Mouse (Mus musculus): Measurements from ENCODE around the gene Dupd1.
A peak's percentile ranks its signal among the peaks of the same experiment; 100 is the strongest.

Dupd1 gene

DNA sequence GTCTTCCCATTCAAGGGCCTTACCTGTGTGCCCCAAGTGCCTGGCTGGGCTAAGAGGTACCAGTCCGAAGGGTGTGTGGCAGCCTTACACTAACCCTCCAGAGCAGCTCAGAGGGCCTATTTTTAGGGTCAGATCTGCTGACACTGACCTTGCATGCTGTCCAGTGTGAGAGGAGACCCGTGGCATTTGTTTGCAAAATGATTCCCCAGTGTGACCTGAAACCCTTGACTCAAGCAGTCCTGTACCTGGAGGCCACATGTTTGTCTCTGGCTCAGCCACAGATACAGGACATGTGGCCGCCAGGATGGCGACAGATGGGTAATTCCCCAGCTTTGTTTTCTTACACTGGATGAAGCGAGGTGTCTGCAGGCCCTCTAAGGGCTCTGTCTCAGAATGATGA is at the start of gene Dupd1:
Dupd1 (minus strand) TSS at position 91 of the 400 bp plus-strand sequence.
- DNase-seq (ENCODE audit: low read depth, low spot score), result no peak

DNA sequence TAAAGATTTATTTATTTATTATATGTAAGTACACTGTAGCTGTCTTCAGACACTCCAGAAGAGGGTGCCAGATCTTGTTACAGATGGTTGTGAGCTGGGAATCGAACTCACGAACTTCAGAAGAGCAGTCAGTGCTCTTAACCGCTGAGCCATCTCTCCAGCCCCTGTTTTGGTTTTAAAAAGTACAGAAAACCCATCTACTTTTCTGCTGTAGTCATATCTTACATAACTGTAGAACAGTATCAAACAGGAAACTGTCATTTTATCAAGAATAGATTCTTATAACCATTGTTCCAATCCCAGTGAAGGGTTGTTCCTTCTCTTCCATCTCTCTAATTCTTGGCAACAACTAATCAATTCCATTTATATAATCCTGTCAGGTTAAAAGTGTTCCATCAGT is 49.4 kb upstream of the Dupd1 start:
- no peak for DNase-seq (ENCODE audit: low read depth, low spot score)

DNA sequence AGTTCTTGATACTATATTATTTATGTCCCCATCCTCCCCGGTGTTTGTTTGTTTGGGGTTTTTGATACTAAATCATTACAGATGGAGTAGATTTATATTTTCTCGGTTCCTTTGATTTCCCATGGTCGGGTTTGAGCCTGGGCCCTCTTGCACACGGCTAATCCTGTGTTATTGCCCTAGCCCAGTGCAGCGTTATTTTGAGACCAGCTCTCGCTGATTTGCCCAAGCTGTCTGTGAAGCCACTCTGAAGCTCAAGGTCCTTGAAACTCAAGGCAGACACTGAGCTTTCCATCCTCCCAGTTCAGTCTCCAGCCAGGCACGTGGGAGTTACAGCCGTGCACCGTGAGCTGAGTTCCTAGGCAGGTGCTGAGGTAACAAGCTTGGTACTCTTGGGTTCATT is 47.2 kb upstream of the Dupd1 start:
- DNase-seq (ENCODE audit: low read depth, low spot score), result no peak

- DNase-seq (ENCODE audit: low read depth, low spot score), result no peak
Observed at GRCm38 (mm10) chr14:21753367-21753766, 39.0 kb upstream of the Dupd1 start.

DNA sequence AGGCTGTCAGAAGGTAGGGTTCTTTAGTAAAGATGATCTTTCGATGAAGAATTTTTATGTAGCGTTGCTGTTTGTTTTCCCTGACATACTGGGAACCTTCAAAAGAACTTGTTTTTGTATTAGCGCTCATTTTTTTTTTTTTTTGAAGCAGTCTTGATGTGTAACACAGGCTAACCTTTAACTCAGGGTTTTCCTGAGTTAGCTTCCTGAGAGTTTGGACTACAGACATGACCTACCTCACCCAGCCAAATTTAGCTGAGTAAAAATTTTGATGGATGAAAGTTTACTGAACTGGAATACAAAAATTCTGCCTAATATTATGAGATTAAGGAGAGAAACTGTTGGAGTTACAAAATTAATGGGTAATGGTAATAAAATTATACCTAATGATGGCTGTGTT is 38.0 kb upstream of the Dupd1 start:
- DNase-seq (ENCODE audit: low read depth, low spot score), result no peak

GRCm38 (mm10) chr14:21750881-21751542 is 36.6 kb upstream of the Dupd1 start, which contains the start of gene Dusp13:
TSS of gene Dusp13 (minus strand) at chr14:21751181.
- peak; percentile 45 for DNase-seq (ENCODE audit: low read depth, low spot score)

DNA sequence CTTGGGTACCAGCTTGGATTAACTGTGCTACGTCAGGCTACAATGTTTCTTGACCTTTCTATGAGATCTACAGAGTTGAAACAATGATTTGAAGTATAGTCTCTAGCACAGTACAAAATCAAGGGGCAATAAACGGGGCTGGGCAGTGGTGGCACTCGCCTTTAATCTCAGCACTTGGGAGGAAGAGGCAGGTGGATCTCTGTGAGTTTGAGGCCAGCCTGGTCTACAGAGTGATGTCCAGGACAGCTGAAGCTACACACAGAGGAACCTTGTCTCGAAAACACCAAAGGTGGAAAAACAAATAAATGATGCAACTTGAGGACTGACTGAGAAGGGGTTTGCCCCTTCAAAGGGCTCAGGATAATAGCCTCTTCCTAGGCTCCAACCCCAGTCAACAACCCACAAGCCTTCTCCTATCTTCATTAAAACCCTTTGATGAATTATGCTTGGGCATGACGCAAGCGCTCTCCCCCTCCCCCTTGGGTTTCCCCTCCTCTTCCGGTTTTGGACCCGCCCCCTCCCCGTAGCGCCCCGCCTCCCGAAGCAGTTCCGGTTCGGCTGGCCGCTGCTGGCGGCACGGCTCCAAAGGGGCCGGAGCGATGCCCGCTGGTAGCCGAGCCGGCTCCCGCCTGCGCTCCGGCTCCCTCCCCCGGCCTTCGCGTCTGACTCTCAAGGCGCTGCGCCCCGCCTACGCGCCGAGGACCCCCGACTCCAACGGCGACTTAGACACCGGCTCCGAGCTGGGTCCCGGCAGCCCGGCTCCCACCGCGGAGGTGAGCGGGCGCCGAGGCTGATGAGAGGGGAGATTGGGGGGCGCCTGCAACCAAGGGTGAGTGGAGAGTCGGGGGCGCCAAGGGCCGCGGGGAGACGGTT is 35.9 kb upstream of the Dupd1 start, which contains the start of gene Samd8:
Samd8 (plus strand) TSS at position 524 of the 873 bp plus-strand sequence.
- DNase-seq (ENCODE audit: low read depth, low spot score), result peak; percentile 78

GRCm38 (mm10) chr14:21748142-21748870 is 33.9 kb upstream of the Dupd1 start:
- peak; percentile 53 for DNase-seq (ENCODE audit: low read depth, low spot score)

DNA sequence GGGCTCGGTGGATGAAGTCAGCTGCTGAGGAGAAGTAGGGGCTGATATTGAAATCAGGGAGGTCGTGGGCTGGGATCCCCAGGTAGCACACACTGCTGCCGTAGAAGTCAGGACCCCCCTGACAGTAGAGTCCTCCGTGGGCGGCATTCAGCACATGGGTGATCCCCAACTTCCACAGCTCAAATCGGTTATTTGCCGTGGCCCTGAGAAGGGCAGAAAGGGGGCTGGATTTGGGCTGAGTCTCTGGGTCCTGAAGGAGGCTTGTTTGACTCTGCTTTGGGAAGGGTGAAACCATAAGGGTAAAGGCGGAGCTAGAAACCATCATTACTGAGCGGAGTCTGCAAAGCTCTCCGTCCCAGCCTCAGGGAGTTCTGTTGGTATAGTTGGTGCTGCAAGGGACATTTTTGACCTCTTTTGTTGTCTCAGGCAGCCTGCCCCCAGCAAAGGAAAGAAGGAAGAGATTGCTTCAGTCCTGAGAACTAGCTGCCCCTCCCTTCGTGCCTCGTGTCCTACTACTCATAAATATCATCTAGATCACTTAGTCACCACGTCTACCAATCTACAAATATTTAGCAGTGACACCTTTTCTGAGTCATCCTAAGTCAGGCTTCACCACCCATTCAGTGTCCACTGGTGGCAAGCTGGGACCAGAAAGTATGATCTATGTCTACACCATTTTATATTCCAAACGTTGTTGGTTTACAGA is 33.2 kb upstream of the Dupd1 start:
- DNase-seq (ENCODE audit: low read depth, low spot score), result no peak

GRCm38 (mm10) chr14:21746846-21747245 is 32.5 kb upstream of the Dupd1 start:
- DNase-seq (ENCODE audit: low read depth, low spot score), result no peak

GRCm38 (mm10) chr14:21746251-21746650 is 31.9 kb upstream of the Dupd1 start:
- DNase-seq (ENCODE audit: low read depth, low spot score), result no peak

GRCm38 (mm10) chr14:21745149-21745548 is 30.8 kb upstream of the Dupd1 start:
- DNase-seq (ENCODE audit: low read depth, low spot score), result no peak

DNA sequence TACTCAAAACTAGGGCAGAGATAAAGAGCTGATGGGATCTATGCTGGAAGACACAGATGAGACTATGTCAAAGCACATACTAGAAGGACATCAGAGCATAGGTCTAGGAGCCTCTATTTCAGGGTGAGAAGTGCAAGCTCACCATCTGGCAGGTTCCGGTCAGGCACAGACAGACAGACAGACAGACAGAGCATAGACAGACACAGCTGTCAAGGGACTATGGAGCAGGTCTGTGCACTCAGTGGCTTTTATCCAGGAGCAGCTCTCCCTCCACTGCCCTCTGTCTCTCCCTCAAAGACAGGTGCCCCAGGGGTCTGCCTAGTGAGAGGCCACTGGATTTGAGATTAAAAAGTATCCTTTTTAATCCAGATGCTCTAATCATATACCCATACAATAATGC is 29.8 kb upstream of the Dupd1 start:
- DNase-seq (ENCODE audit: low read depth, low spot score), result no peak

GRCm38 (mm10) chr14:21742441-21742840 is 28.1 kb upstream of the Dupd1 start:
- no peak for DNase-seq (ENCODE audit: low read depth, low spot score)

- peak; percentile 75 for DNase-seq (ENCODE audit: low read depth, low spot score)
Observed at GRCm38 (mm10) chr14:21741786-21742185, 27.4 kb upstream of the Dupd1 start.

DNA sequence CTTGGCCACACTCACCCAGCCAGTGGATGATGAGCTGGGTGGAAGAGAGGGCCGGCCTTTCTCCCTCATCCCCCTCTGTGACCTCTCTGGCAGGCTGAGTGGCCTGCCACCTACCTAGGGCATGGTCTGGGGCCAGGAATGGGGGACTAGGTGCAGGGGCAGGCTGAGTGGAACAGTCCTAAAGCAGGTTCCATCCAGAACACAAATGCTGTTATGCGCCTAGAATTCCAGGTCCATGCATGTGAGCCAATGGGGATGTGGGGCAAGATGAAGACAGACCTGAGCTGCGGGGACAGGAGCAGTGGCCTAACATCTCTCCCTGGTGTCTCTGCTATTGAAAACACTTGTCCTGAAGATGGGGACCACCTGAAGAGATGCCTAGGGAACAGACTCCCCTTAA is 26.9 kb upstream of the Dupd1 start:
- no peak for DNase-seq (ENCODE audit: low read depth, low spot score)

- no peak for DNase-seq (ENCODE audit: low read depth, low spot score)
Observed at GRCm38 (mm10) chr14:21740345-21740744, 26.0 kb upstream of the Dupd1 start.

- DNase-seq (ENCODE audit: low read depth, low spot score), result no peak
Observed at GRCm38 (mm10) chr14:21733131-21733905, 18.9 kb upstream of the Dupd1 start.

DNA sequence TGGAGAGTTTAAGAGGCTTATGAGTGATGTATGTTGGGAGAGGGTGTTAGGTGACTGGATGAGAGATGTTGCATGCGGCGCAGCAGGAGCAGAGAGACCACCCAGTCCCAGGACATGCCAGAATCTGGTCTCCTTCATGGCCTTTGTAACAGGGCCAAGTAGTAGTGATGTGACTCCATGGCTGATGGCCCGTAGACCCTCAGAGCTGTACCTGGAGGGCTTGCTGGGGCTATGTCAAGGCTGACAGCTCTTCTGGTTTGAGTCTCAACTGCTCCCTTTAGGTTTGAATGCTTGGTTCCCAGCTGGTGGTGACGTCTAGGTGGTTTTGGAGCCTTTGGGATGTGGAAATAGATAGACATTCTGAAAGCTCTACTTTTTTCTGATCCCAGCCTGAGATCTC is 15.6 kb upstream of the Dupd1 start:
- DNase-seq (ENCODE audit: low read depth, low spot score), result no peak

DNA sequence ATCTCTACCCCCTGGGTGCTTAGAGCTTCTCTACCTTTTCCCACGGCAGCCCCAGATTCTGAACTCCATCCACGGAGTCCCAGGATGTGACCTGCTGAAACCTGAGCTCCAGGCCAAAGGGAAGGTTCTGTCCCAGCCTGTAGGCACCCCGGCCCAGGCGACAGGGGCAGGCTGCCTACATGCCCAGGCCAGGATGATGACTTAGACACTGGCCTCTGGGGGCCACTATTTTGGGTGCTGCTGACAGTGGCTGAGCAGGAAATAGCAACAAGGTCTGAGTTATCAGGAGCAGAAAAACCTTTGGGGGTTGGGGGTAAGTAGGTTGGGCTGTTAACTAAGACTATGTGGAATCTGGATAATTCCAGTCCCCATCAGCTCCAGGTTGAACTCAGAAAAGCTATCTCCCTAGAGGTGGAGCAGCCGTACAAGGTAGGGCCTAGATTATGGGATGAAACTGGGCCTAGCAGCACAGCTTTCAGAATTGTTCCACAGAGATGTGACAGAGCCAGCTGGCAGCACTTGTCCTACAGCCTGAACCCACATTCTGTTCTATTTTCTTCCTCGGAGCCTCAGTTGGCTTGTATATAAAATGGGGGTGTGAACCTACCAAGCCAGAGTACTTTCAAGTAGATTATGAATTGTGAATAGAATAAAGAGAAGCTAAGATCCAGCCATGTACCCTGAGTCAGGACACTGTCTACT is 14.8 kb upstream of the Dupd1 start:
- no peak for DNase-seq (ENCODE audit: low read depth, low spot score)

Measured in ES-CJ7 (cell line).